Mouse (Mus musculus): Measurements from ENCODE around the gene Golga5. TPM values are rescaled to one million over a fixed set of nuclear protein-coding genes. Genes with fewer than 3 reads are reported as not detected.
A peak's percentile ranks its signal among the peaks of the same experiment; 100 is the strongest.
"Not testable (repeated sequence)": the region's sequence is repeated elsewhere in the genome, so short reads cannot be mapped to it uniquely, and the experiment has no call there.

The Golga5 gene
- polyA plus RNA-seq, 1 experiment from 2014 or later: 30.9 TPM

DNA sequence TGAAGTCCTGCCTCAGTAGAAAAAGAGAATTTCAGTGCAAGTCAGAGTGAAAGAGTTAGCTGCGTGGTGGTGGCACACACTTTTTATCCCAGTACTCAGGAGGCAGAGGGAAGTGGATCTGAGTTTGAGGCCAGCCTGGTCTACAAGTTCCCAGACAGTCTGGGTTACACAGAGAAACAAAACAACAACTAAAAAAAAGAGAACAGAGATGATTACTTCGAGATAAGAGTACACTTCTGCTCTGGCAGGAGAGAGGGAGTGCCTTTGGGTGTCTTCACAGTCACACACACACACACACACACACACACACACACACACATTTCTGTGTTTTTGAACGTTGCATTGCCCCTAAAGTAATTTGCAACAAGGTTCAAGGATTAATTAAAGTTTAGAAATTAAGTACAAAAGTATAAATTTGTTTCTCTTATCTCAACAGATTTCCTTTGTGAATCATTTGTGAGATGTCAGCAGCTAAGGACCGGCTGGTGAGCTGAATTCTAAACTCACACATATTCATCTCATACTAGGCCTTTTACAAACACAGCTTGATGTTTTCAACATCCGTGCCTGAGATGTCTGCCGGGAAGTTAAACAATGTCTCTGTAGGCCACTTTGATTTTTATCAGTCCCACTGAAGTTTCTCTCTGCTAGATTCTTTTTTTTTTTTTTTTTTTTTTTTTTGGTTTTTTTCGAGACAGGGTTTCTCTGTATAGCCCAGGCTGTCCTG is 12.3 kb upstream of the Golga5 start:
- DNase-seq (ENCODE audit: low spot score): no peak
- H3K9me3 ChIP-seq (replicated peaks): no peaks in the 10 kb centered on the region
- no peaks in the 10 kb centered on the region for H3K36me3 ChIP-seq
- WGBS: 79% methylated on average over 7 of the region's 7 CpGs
- H3K4me1 ChIP-seq: peaks cover 10% of the 10 kb centered on the region; the same call in 1 of the 2 replicates
- H3K27me3 ChIP-seq (ENCODE audit: low read depth, poor library complexity, severe bottlenecking): no peaks in the 10 kb centered on the region
- H3K4me3 ChIP-seq: no peak overlapping the region
- no peak overlapping the region for H3K27ac ChIP-seq

DNA sequence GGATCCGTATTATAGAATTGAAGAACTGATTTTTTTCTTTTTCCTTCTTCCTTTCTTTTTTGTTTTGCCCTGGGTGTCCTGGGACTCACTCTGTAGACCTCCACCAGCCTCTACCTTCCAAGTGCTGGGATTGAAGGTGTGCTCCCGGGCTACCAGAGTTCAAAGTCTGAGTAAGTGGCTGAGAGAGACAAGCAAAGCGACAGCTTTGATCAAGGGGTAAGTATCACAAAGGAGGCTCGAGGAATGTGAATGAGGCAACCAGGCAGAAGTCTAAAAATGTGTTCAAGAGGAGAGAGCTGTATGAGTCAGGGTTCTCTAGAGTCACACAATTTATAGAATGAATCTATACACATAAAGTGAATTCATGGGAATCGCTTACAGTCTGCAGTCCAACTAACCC is 8.9 kb upstream of the Golga5 start:
- no peak overlapping the region for H3K27ac ChIP-seq
- no peak overlapping the region for H3K4me3 ChIP-seq
- DNase-seq (ENCODE audit: low spot score): no peak
- no peaks in the 10 kb centered on the region for H3K36me3 ChIP-seq
- WGBS: 81% methylated on average over 5 of the region's 5 CpGs
- H3K4me1 ChIP-seq: no peaks in the 10 kb centered on the region
- H3K27me3 ChIP-seq (ENCODE audit: low read depth, poor library complexity, severe bottlenecking): no peaks in the 10 kb centered on the region
- no peaks in the 10 kb centered on the region for H3K9me3 ChIP-seq (replicated peaks)

DNA sequence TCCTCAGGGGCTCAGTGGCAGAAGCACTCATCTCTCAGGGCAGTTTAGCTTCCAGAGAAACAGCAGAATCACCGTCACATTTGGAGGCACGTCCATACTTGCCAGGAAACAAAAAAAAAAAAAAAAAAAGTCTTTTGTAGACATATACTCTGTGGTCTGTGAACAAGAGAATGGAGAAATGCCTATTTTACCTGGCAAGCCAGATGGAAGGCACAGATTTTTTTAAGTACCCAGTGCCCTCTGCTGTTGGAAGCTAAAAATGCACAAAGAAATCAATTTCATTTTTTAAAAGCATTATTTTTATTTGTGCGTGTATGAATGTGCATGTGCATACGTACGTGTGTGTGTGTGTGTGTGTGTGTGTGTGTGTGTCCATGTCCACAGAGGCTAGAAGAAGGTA is 7.8 kb upstream of the Golga5 start:
- H3K9me3 ChIP-seq (replicated peaks): no peaks in the 10 kb centered on the region
- WGBS: 77% methylated on average over 5 of the region's 5 CpGs
- H3K36me3 ChIP-seq: no peaks in the 10 kb centered on the region
- H3K4me1 ChIP-seq: no peaks in the 10 kb centered on the region
- H3K27ac ChIP-seq: no peak overlapping the region
- no peak for DNase-seq (ENCODE audit: low spot score)
- no peaks in the 10 kb centered on the region for H3K27me3 ChIP-seq (ENCODE audit: low read depth, poor library complexity, severe bottlenecking)
- H3K4me3 ChIP-seq: no peak overlapping the region

- Histone ChIP-seq H3K27ac (no peak overlapping the region), H3K4me1 (0 out of 2 replicates have a peak, but pooled peaks cover 3% of the 10 kb centered on the region), H3K27me3 (ENCODE audit: low read depth, poor library complexity, severe bottlenecking) (no peaks in the 10 kb centered on the region), H3K36me3 (no peaks in the 10 kb centered on the region), H3K9me3 (replicated peaks) (no peaks in the 10 kb centered on the region), H3K4me3 (no peak overlapping the region)
- 61% methylated on average over 4 of the region's 4 CpGs for WGBS
- no peak for DNase-seq (ENCODE audit: low spot score)
These were observed 4.3 kb upstream of the Golga5 start for GRCm38 (mm10) chr12:102464650-102465049.

DNA sequence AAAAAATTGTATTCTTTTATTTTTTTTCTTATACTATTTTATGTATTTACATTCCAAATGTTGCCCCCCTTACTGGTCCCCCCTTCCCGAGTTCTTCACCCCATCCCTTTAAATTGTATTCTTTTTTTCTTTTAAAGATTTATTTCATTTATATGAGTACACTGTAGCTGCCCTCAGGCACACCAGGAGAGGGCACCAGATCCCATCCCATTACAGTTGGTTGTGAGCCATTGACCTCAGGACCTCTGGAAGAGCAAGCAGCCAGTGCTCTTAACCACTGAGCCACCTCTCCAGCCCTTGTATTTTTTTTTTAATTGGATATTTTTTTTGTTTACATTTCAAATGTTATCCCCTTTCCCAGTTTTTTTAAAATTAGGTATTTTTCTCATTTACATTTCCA is 799 bp upstream of the Golga5 start:
- DNase-seq (ENCODE audit: low spot score): no peak
- no peak overlapping the region for H3K27ac ChIP-seq
- no peaks in the 10 kb centered on the region for H3K27me3 ChIP-seq (ENCODE audit: low read depth, poor library complexity, severe bottlenecking)
- 88% methylated on average over 1 of the region's 1 CpGs for WGBS
- peaks cover 9% of the 10 kb centered on the region for H3K36me3 ChIP-seq
- H3K4me1 ChIP-seq: peaks cover 6% of the 10 kb centered on the region; the same call in 1 of the 2 replicates
- H3K4me3 ChIP-seq: no peak overlapping the region
- H3K9me3 ChIP-seq (replicated peaks): no peaks in the 10 kb centered on the region

DNA sequence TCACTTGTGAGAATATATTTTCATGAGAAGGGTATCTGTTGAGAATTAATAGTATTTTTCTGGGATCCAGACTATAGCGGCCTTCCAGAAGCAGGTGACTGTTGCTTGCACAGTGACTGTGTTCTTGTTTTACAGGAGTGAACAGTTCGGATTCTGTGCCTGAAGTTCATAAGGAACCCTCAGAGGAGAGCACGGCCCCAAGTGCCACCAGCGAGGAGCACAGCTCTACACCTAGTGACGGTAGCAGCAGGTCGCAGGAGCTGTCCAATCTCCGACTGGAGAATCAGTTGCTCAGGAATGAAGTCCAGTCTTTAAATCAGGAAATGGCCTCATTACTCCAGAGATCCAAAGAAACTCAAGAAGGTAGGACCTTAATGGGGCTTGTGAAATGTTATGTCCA is 5.5 kb downstream of the Golga5 start:
- no peak overlapping the region for H3K4me3 ChIP-seq
- no peak for DNase-seq (ENCODE audit: low spot score)
- H3K36me3 ChIP-seq: peaks cover 63% of the 10 kb centered on the region
- no peaks in the 10 kb centered on the region for H3K9me3 ChIP-seq (replicated peaks)
- no peak overlapping the region for H3K27ac ChIP-seq
- H3K27me3 ChIP-seq (ENCODE audit: low read depth, poor library complexity, severe bottlenecking): no peaks in the 10 kb centered on the region
- 93% methylated on average over 7 of the region's 7 CpGs for WGBS
- H3K4me1 ChIP-seq: peaks cover 2% of the 10 kb centered on the region; the same call in 1 of the 2 replicates

- Histone ChIP-seq H3K9me3 (replicated peaks) (no peaks in the 10 kb centered on the region), H3K4me1 (no peaks in the 10 kb centered on the region), H3K36me3 (peaks cover 88% of the 10 kb centered on the region), H3K4me3 (no peak overlapping the region), H3K27ac (no peak overlapping the region), H3K27me3 (ENCODE audit: low read depth, poor library complexity, severe bottlenecking) (no peaks in the 10 kb centered on the region)
- WGBS: 92% methylated on average over 4 of the region's 4 CpGs
- no peak for DNase-seq (ENCODE audit: low spot score)
These were observed 11.5 kb downstream of the Golga5 start for GRCm38 (mm10) chr12:102480481-102480880.

GRCm38 (mm10) chr12:102484946-102485345 is 16.0 kb downstream of the Golga5 start:
- Histone ChIP-seq H3K4me3 (no peak overlapping the region), H3K4me1 (no peaks in the 10 kb centered on the region), H3K36me3 (peaks cover 95% of the 10 kb centered on the region), H3K27ac (no peak overlapping the region), H3K27me3 (ENCODE audit: low read depth, poor library complexity, severe bottlenecking) (no peaks in the 10 kb centered on the region), H3K9me3 (replicated peaks) (no peaks in the 10 kb centered on the region)
- 65% methylated on average over 3 of the region's 3 CpGs for WGBS
- DNase-seq (ENCODE audit: low spot score): no peak

DNA sequence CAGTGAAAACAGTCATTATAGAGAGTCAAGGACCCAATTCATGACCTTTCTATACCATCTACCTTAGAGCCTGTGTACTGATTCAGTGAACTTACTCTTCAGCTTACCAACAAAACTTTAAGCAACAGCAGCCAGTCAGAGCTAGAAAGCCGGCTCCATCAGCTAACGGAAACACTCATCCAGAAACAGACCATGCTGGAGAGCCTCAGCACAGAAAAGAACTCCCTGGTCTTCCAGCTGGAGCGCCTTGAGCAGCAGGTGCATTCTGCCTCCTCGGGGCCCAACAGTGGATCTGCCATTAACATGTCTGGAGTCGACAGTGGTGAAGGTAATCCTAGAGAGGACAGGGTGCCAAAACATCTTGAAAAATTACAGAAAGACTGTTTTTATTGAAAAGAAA is 23.0 kb downstream of the Golga5 start:
- no peak for DNase-seq (ENCODE audit: low spot score)
- Histone ChIP-seq H3K9me3 (replicated peaks) (no peaks in the 10 kb centered on the region), H3K27ac (no peak overlapping the region), H3K4me3 (no peak overlapping the region), H3K4me1 (0 out of 2 replicates have a peak, but pooled peaks cover under 1% of the 10 kb centered on the region), H3K36me3 (peaks cover 92% of the 10 kb centered on the region), H3K27me3 (ENCODE audit: low read depth, poor library complexity, severe bottlenecking) (no peaks in the 10 kb centered on the region)
- 90% methylated on average over 5 of the region's 5 CpGs for WGBS

DNA sequence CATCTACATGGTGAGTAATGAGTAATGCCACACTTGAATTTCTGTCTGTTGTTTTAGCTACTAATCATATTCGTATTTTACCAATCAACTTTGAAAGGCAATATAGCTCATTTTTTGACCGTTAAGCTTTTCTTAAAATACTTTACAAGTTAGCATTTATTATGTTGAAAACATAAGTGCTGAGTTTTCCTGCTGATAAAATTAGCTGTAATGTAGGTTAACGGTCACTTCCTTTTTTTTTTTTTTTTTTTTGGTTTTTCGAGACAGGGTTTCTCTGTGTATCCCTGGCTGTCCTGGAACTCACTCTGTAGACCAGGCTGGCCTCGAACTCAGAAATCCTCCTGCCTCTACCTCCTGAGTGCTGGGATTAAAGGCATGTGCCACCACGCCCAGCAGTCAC is 26.8 kb downstream of the Golga5 start:
- H3K9me3 ChIP-seq (replicated peaks); H3K27me3 ChIP-seq (ENCODE audit: low read depth, poor library complexity, severe bottlenecking); H3K4me3 ChIP-seq; DNase-seq (ENCODE audit: low spot score); H3K27ac ChIP-seq: not testable (repeated sequence)
- 89% methylated on average over 6 of the region's 6 CpGs for WGBS
- H3K36me3 ChIP-seq: peaks cover 62% of the 10 kb centered on the region
- H3K4me1 ChIP-seq: peaks cover 27% of the 10 kb centered on the region

- H3K36me3 ChIP-seq: peaks cover 43% of the 10 kb centered on the region
- 83% methylated on average over 2 of the region's 2 CpGs for WGBS
- H3K4me1 ChIP-seq: peaks cover 31% of the 10 kb centered on the region
- peak overlapping the region; percentile 88 for H3K27ac ChIP-seq
- DNase-seq (ENCODE audit: low spot score): no peak
- no peaks in the 10 kb centered on the region for H3K9me3 ChIP-seq (replicated peaks)
- H3K4me3 ChIP-seq: peak overlapping the region; percentile 31; the same call in 1 of the 2 replicates
- no peaks in the 10 kb centered on the region for H3K27me3 ChIP-seq (ENCODE audit: low read depth, poor library complexity, severe bottlenecking)
These were observed 29.0 kb downstream of the Golga5 start for GRCm38 (mm10) chr12:102497905-102498304.

DNA sequence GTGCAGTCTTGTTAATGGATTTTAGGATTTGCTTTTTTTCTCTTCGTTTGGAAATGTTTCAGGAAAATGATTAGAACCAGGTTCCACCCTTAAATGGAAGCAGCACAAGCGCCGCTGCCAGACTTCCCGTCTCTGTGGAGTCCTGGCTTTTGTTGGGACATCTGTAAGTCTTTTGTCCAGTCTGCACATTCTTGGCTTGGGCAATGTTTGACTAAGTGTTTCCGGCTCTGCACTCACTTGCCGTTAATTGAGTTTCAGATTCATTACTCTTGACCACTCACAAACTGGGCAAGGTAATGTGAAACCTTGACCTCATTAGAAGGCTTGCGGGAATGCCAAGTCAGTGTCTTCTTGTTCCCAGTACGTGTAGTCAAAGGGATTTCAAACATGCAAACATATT is 29.8 kb downstream of the Golga5 start:
- H3K27me3 ChIP-seq (ENCODE audit: low read depth, poor library complexity, severe bottlenecking): no peaks in the 10 kb centered on the region
- peak; percentile 74 for DNase-seq (ENCODE audit: low spot score)
- peaks cover 34% of the 10 kb centered on the region for H3K4me1 ChIP-seq
- H3K36me3 ChIP-seq: peaks cover 36% of the 10 kb centered on the region
- 27% methylated on average over 8 of the region's 8 CpGs for WGBS
- peak overlapping the region; percentile 31 for H3K4me3 ChIP-seq
- no peaks in the 10 kb centered on the region for H3K9me3 ChIP-seq (replicated peaks)
- H3K27ac ChIP-seq: peak overlapping the region; percentile 88

- no peak for DNase-seq (ENCODE audit: low spot score)
- WGBS: 83% methylated on average over 5 of the region's 5 CpGs
- Histone ChIP-seq H3K4me1 (peaks cover 34% of the 10 kb centered on the region), H3K36me3 (peaks cover 31% of the 10 kb centered on the region), H3K4me3 (no peak overlapping the region), H3K27me3 (ENCODE audit: low read depth, poor library complexity, severe bottlenecking) (no peaks in the 10 kb centered on the region), H3K9me3 (replicated peaks) (no peaks in the 10 kb centered on the region), H3K27ac (peak overlapping the region; percentile 88)
These were observed 30.3 kb downstream of the Golga5 start for GRCm38 (mm10) chr12:102499210-102499609.

DNA sequence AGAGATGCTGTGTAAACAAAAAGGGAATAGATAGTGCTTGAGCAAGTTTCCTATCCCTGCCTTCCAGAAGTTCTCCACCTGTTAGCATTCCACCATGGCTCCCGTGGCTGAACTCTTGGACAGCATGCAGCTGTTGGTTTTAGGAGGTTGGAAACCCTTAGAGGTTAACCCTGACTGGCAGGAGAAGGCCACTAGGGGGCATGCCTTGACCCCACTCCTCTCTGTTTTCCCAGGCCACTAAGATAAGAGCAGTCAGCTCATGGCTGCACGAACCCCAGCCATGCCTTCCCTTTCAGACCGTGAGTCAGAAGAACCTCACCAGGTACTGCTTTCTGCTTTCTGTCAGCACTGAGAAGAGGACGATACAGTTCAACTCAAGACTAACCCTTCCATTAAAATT is 30.8 kb downstream of the Golga5 start:
- 62% methylated on average over 4 of the region's 4 CpGs for WGBS
- Histone ChIP-seq H3K9me3 (replicated peaks) (no peaks in the 10 kb centered on the region), H3K4me1 (peaks cover 34% of the 10 kb centered on the region), H3K27ac (peak overlapping the region; percentile 88), H3K36me3 (peaks cover 27% of the 10 kb centered on the region), H3K27me3 (ENCODE audit: low read depth, poor library complexity, severe bottlenecking) (no peaks in the 10 kb centered on the region), H3K4me3 (no peak overlapping the region)
- DNase-seq (ENCODE audit: low spot score): no peak
